Mouse (Mus musculus): Measurements from ENCODE around the gene Map4. TPM values are rescaled to one million over a fixed set of nuclear protein-coding genes. Genes with fewer than 3 reads are reported as not detected.

Gene Map4
- polyA plus RNA-seq, 1 experiment from 2014 or later, result 7.7 TPM

DNA sequence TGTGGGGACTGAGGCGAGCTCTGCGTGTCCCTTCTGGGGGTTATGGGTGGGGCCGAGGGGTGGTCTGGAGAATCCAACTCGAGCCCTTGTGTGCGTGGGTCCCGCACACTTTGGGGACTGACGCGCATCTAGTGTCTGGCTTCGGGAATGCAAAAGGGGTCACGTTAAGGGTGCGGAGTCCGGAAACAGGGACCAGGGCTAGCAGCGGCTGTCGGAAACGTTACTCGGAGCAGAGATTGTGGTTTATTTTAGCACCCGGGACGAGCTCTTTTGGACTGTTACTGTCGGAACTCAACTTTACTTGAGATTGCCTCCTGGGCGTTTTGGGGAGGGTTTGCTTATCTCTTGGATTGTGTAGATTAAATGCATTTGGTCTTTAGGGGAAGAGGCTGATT lies 1.1 kb downstream of the Map4 start:
- H3K27ac ChIP-seq (ENCODE audit: low read depth), result peak overlapping the region; percentile 85
- H3K9me3 ChIP-seq (ENCODE audit: low read length), result no peaks in the 10 kb centered on the region
- no peaks in the 10 kb centered on the region for H3K36me3 ChIP-seq (replicated peaks; ENCODE audit: insufficient read depth, low read length)
- TF ChIP-seq CTCF (IDR thresholded peaks at IDR 0.05; ENCODE audit: low read depth) (no peak), EP300 (IDR thresholded peaks at IDR 0.05; ENCODE audit: low read depth) (no peak)
- H3K4me2 ChIP-seq (ENCODE audit: low read depth, low read length), result peak overlapping the region; percentile 87
- DNase-seq (no peak), ATAC-seq (no peak)
- peak overlapping the region; percentile 81 for H3K9ac ChIP-seq (replicated peaks)
- H3K4me3 ChIP-seq (ENCODE audit: low read depth, low read length), result peak overlapping the region; percentile 76
- H3K4me1 ChIP-seq (ENCODE audit: insufficient read depth), result peaks cover 20% of the 10 kb centered on the region
- H3K27me3 ChIP-seq (ENCODE audit: insufficient read depth, low read length), result 0 out of 2 replicates have a peak, but pooled peaks cover 3% of the 10 kb centered on the region
- WGBS (ENCODE audit: insufficient replicate concordance), result under 1% methylated on average over 20 of the region's 20 CpGs

DNA sequence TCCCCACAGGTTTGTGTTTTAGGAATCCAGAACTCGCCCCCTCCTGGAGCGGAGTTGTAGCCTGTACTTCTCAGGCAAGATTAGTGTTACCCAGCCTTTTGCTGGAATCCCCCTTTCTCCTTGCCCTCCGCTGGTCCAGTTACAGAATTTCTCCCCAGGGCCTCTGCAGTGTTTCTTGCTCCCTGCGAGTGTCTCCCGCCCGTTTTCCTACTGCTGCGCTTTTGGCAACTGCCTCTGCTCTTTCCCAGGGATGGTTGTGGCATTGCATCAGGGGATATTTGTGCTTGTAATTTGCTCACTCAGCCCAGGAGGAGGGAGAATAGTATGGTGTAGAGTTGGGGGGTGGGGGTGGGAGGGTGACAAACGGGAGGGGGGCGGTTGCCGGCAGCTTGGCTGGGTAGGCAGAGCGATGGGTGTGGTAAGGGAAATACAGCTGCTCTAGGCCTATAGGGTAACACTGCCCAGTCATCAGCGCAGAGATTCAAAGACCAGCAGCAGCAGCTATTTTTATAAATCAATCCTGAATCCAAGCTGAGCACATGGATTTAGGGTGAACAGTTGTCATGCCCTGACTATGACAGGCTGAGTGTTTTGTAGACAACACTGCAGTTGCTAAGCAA lies 1.6 kb downstream of the Map4 start:
- Histone ChIP-seq H3K27me3 (ENCODE audit: insufficient read depth, low read length) (0 out of 2 replicates have a peak, but pooled peaks cover 3% of the 10 kb centered on the region), H3K4me1 (ENCODE audit: insufficient read depth) (peaks cover 20% of the 10 kb centered on the region), H3K9me3 (ENCODE audit: low read length) (no peaks in the 10 kb centered on the region), H3K4me3 (ENCODE audit: low read depth, low read length) (peak overlapping the region; percentile 76), H3K9ac (replicated peaks) (peak overlapping the region; percentile 81), H3K4me2 (ENCODE audit: low read depth, low read length) (peak overlapping the region; percentile 87), H3K27ac (ENCODE audit: low read depth) (peak overlapping the region; percentile 85), H3K36me3 (replicated peaks; ENCODE audit: insufficient read depth, low read length) (no peaks in the 10 kb centered on the region)
- ATAC-seq, result peak; percentile 6; the same call in 1 of the 2 replicates
- peak; percentile 40 for DNase-seq
- no peak for TF ChIP-seq EP300 (IDR thresholded peaks at IDR 0.05; ENCODE audit: low read depth)
- WGBS (ENCODE audit: insufficient replicate concordance), result 7% methylated on average over 12 of the region's 12 CpGs

DNA sequence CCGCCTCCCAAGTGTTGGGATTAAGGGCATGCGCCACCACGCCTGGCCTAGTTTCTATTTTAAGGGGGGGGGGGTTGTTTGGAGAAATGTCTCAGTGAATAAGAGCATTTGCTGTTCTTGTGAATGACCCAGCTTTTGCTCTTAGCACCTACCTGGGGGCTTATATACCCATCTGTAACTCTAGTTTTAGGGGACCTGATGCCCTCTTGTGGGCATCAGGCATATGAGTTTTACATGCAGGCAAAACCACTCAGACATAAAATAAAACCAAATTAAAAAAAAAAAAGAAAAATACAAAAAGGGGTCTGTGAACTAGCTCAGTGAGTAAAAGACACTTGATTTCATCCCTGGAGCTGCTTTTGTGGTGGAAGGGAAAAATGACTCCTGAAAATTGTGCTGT lies 8.1 kb downstream of the Map4 start:
- 84% methylated on average over 3 of the region's 3 CpGs for WGBS (ENCODE audit: insufficient replicate concordance)
- Histone ChIP-seq H3K4me2 (ENCODE audit: low read depth, low read length) (no peak overlapping the region), H3K27ac (ENCODE audit: low read depth) (no peak overlapping the region), H3K27me3 (ENCODE audit: insufficient read depth, low read length) (no peaks in the 10 kb centered on the region), H3K4me1 (ENCODE audit: insufficient read depth) (peaks cover 3% of the 10 kb centered on the region; the same call in 1 of the 2 replicates), H3K9ac (replicated peaks) (no peak overlapping the region), H3K36me3 (replicated peaks; ENCODE audit: insufficient read depth, low read length) (no peaks in the 10 kb centered on the region), H3K9me3 (ENCODE audit: low read length) (no peaks in the 10 kb centered on the region), H3K4me3 (ENCODE audit: low read depth, low read length) (no peak overlapping the region)
- TF ChIP-seq EP300 (IDR thresholded peaks at IDR 0.05; ENCODE audit: low read depth) (no peak), CTCF (IDR thresholded peaks at IDR 0.05; ENCODE audit: low read depth) (peak; percentile 29)
- DNase-seq (no peak), ATAC-seq (no peak)

DNA sequence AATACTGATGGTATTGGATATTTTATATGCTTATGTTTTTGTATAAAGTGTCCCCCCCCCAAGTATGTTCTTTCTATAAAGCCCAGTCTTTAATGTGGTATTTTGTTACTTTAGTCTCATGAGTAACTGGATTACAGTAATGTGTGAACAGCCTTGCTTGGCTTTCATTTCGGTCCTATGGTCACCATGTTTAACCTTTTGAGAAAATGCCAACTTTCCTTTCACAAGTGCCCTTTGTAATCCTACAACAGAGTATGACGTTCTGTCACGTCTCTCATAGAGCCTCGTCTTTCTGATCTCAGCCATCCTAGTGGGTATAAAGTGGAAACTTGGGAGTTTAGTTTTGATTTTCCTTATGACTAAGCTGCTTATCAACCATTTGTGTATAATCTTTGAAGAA lies 11.5 kb downstream of the Map4 start:
- Histone ChIP-seq H3K4me2 (ENCODE audit: low read depth, low read length) (no peak overlapping the region), H3K27ac (ENCODE audit: low read depth) (no peak overlapping the region), H3K9me3 (ENCODE audit: low read length) (no peaks in the 10 kb centered on the region), H3K4me1 (ENCODE audit: insufficient read depth) (no peaks in the 10 kb centered on the region), H3K9ac (replicated peaks) (no peak overlapping the region), H3K4me3 (ENCODE audit: low read depth, low read length) (no peak overlapping the region), H3K27me3 (ENCODE audit: insufficient read depth, low read length) (no peaks in the 10 kb centered on the region), H3K36me3 (replicated peaks; ENCODE audit: insufficient read depth, low read length) (no peaks in the 10 kb centered on the region)
- no peak for ATAC-seq
- DNase-seq, result no peak
- TF ChIP-seq CTCF (IDR thresholded peaks at IDR 0.05; ENCODE audit: low read depth) (no peak), EP300 (IDR thresholded peaks at IDR 0.05; ENCODE audit: low read depth) (no peak)
- WGBS (ENCODE audit: insufficient replicate concordance), result 65% methylated on average over 4 of the region's 4 CpGs

GRCm38 (mm10) chr9:109944712-109945111 lies 13.5 kb downstream of the Map4 start:
- Histone ChIP-seq H3K9ac (replicated peaks) (no peak overlapping the region), H3K27me3 (ENCODE audit: insufficient read depth, low read length) (no peaks in the 10 kb centered on the region), H3K36me3 (replicated peaks; ENCODE audit: insufficient read depth, low read length) (no peaks in the 10 kb centered on the region), H3K4me2 (ENCODE audit: low read depth, low read length) (no peak overlapping the region), H3K4me3 (ENCODE audit: low read depth, low read length) (no peak overlapping the region), H3K9me3 (ENCODE audit: low read length) (no peaks in the 10 kb centered on the region), H3K4me1 (ENCODE audit: insufficient read depth) (no peaks in the 10 kb centered on the region), H3K27ac (ENCODE audit: low read depth) (no peak overlapping the region)
- ATAC-seq (no peak), DNase-seq (no peak)
- WGBS (ENCODE audit: insufficient replicate concordance), result 79% methylated on average over 2 of the region's 2 CpGs
- TF ChIP-seq CTCF (IDR thresholded peaks at IDR 0.05; ENCODE audit: low read depth) (no peak), EP300 (IDR thresholded peaks at IDR 0.05; ENCODE audit: low read depth) (no peak)

GRCm38 (mm10) chr9:109948546-109948945 lies 17.3 kb downstream of the Map4 start:
- no peak for TF ChIP-seq EP300 (IDR thresholded peaks at IDR 0.05; ENCODE audit: low read depth)
- no peak for TF ChIP-seq CTCF (IDR thresholded peaks at IDR 0.05; ENCODE audit: low read depth)
- ATAC-seq (no peak), DNase-seq (no peak)
- no peak overlapping the region for H3K9ac ChIP-seq (replicated peaks)
- no peak overlapping the region for H3K4me3 ChIP-seq (ENCODE audit: low read depth, low read length)
- H3K27me3 ChIP-seq (ENCODE audit: insufficient read depth, low read length), result no peaks in the 10 kb centered on the region
- no peak overlapping the region for H3K4me2 ChIP-seq (ENCODE audit: low read depth, low read length)
- no peaks in the 10 kb centered on the region for H3K9me3 ChIP-seq (ENCODE audit: low read length)
- H3K4me1 ChIP-seq (ENCODE audit: insufficient read depth), result no peaks in the 10 kb centered on the region
- no peaks in the 10 kb centered on the region; the same call in 1 of the 2 replicates for H3K36me3 ChIP-seq (replicated peaks; ENCODE audit: insufficient read depth, low read length)
- no peak overlapping the region for H3K27ac ChIP-seq (ENCODE audit: low read depth)

All from liver, postnatal 0 days (tissue).